Mouse (Mus musculus) olfactory bulb, adult 2 months (tissue): ENCODE results near the gene Cdh11. TPM values are rescaled to one million over a fixed set of nuclear protein-coding genes. Genes with fewer than 3 reads are reported as not detected.
"Not testable (repeated sequence)": the region's sequence is repeated elsewhere in the genome, so short reads cannot be mapped to it uniquely, and the experiment has no call there.

Experiments used
- H3K27ac ChIP-seq: fragments of 200-500 bp; 2 replicates; pipeline ENCODE4 v1.5.1; 2012; ENCODE audit warnings: low read depth, low read length; ENCODE audit not compliant: insufficient read depth
- H3K4me1 ChIP-seq: fragments of 200-500 bp; 2 replicates; pipeline ENCODE4 v1.6.1; 2012; ENCODE audit warnings: low read length; ENCODE audit not compliant: control insufficient read depth, insufficient read depth
- H3K4me3 ChIP-seq: fragments of 200-500 bp; 2 replicates; pipeline ENCODE4 v1.5.1; 2012; ENCODE audit warnings: mild to moderate bottlenecking, low read depth, low read length, moderate library complexity; ENCODE audit not compliant: insufficient read depth
- CTCF ChIP-seq: fragments of 200-500 bp; IDR thresholded peaks from 2 replicates; pipeline ENCODE4 v1.5.1; 2012; ENCODE audit warnings: low read depth, mild to moderate bottlenecking, low read length, moderate library complexity; ENCODE audit not compliant: insufficient read depth
- POLR2A ChIP-seq: fragments of 200-500 bp; IDR thresholded peaks from 2 replicates; pipeline ENCODE4 v1.6.1; 2012; ENCODE audit warnings: mild to moderate bottlenecking, low read depth, low read length, moderate library complexity; ENCODE audit not compliant: insufficient read depth
- WGBS: fragments of 180-500 bp; shearing (Covaris S2); methylation state at CpG from one replicate; pipeline ENCODE4 v1.1.7; 2018; 5-methylcytosine and 5-hydroxymethylcytosine counted together
- polyA plus RNA-seq: library from polyadenylated mRNA; stranded (reverse); fragments of >200 nt; gene quantifications from 2 replicates; pipeline ENCODE4 v1.2.4, GENCODE M21; 2012; ENCODE audit warnings: low replicate concordance; ENCODE audit not compliant: missing spikeins, insufficient read depth, insufficient read length

Gene Cdh11
- polyA plus RNA-seq, 1 experiment = not detected

DNA sequence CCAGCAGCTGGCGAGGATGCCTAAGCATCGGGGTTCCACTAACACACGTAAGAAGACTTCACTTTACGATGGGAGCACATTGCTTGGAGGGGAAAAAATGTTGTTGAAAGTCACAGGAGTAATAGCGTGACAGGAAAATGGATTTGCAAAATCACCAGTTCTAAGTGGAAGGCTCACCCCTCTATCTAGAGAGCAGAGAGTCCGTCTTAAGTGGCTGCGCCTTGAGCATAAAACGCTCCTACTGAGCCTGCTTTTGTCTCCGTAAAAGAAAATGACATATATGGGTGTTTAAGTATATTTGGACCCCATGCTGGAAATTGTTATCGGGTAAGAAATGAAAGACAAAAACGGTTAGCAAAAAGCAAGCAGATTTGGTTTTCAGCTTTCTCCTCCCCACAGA lies 100.4 kb downstream of the Cdh11 start:
- TF ChIP-seq POLR2A = no peak
- TF ChIP-seq CTCF = no peak
- Histone ChIP-seq H3K27ac (no peak overlapping the region), H3K4me3 (peak overlapping the region; percentile 10; the same call in 1 of the 2 replicates), H3K4me1 (no peaks in the 10 kb centered on the region)
- 19% methylated on average over 11 of the region's 11 CpGs for WGBS

DNA sequence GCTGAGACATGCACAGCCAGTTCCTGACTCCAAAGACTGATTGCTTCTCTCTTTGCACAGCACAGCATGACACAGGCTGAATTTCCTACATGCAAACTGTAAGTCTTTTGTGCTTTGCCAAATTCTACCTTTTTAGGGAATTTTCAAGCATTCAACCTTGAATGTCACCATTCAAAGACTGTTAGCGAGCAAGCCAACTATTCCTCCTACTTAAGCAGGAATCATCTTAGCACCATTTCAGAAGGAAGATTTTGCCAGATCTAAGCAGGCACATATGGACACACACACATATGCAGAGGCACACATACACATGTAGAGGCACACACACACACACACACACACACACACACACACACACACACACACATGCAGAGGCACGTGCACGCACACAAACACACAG lies 108.3 kb downstream of the Cdh11 start:
- TF ChIP-seq CTCF (no peak), POLR2A (no peak)
- WGBS = 81% methylated on average over 3 of the region's 3 CpGs
- Histone ChIP-seq H3K4me1 (no peaks in the 10 kb centered on the region), H3K27ac (no peak overlapping the region), H3K4me3 (no peak overlapping the region)

DNA sequence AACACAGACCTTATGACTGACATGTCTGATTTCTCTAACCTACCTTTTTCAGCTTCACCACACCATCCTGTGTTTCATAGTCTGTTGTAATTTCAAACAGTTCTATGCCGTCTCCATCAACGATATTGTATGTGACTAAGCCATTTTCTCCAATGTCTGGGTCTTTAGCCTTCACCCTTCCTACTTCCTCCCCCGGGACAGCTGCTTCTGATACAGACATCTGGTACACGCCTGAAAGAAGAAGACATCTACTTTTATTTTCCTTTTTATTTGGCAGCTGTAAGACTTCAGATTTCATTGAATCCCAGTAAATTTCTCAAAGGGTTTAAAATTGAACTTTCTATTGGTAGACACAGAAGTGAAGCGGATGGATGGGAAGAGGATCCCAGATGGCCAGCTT lies 120.9 kb downstream of the Cdh11 start:
- not testable (repeated sequence) for H3K4me3 ChIP-seq, H3K4me1 ChIP-seq, H3K27ac ChIP-seq
- WGBS = 90% methylated on average over 5 of the region's 5 CpGs

DNA sequence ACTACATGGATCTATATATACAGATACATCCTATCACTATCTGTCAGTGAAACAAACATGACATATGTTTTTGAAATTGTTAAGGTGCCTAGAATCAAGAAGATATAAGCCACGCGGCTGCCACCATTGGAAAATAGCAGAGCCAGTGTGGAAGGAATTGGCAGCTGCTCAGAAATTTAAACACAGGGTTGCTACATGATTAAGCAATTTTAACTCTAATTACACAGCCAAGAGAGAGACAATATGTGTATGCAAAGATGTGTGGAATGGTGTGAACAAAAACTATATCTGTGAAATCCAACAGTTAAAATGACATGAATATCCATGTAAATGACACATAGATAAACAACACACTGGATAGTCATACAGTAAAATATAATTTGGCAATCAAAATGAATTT lies 128.9 kb downstream of the Cdh11 start:
- no peak overlapping the region for H3K27ac ChIP-seq
- no peak for TF ChIP-seq CTCF
- no peak for TF ChIP-seq POLR2A
- H3K4me1 ChIP-seq = no peaks in the 10 kb centered on the region
- WGBS = 69% methylated on average over 2 of the region's 2 CpGs
- H3K4me3 ChIP-seq = no peak overlapping the region

DNA sequence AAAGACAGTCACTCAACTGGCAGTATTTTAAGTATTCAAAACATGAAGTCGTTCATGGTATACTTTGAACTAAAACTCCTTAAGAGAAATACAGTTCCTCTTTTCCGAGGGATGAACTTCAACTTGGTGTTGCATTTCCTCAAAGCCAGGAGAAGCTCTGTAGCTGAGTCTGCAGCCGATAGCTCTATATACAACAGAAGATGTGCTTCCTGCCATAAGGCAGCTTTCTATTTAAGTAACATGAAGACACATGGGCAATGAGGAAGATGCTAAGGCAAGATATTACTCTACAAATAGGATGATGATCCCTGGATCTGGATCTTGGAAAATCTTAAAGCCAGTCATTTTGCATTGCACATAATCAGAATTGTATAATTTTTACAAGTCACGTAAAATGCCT lies 133.5 kb downstream of the Cdh11 start:
- 94% methylated on average over 4 of the region's 4 CpGs for WGBS
- TF ChIP-seq CTCF (no peak), POLR2A (no peak)
- Histone ChIP-seq H3K4me1 (no peaks in the 10 kb centered on the region), H3K4me3 (no peak overlapping the region), H3K27ac (no peak overlapping the region)

DNA sequence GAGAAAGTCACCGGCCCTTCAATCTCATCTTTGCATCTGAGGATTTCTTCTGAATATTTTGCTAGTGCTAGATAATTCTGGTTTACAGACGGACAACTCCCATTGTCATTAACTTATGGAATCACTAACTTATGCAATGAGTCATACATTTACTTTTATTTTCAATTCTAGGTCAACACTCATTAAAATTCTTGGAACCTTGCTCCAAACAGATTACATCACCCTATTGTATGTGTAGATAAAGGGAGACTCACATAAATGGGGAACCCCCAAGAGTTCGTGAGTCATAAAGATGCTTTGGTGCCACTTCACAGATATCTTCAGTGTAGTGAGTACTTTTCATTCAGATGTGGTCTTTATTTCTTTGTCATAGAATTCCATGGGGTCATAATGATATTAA lies 158.3 kb downstream of the Cdh11 start:
- TF ChIP-seq CTCF = no peak
- no peak for TF ChIP-seq POLR2A
- Histone ChIP-seq H3K4me3 (no peak overlapping the region), H3K4me1 (no peaks in the 10 kb centered on the region), H3K27ac (no peak overlapping the region)
- 64% methylated on average over 3 of the region's 3 CpGs for WGBS

DNA sequence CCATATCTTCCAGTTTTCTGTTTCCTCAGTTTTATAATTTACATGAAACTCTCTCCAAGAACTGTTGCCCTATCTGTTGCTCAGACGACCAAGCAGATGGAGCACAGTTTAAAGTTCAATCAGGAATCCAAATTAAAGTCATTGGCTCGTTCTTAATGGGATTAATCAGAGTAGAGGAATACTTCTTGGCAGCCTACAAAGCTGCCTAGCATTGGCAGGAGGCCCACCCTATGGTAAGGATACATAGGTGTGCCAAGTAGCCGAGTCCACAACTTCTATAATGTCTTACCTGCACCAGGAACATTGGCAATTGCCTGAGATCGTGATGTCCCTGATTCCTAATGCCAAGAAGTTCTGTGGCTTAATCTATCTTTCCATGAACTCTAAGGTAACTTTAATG lies 173.3 kb downstream of the Cdh11 start:
- WGBS = 58% methylated on average over 4 of the region's 4 CpGs
- TF ChIP-seq CTCF = no peak
- TF ChIP-seq POLR2A = no peak

DNA sequence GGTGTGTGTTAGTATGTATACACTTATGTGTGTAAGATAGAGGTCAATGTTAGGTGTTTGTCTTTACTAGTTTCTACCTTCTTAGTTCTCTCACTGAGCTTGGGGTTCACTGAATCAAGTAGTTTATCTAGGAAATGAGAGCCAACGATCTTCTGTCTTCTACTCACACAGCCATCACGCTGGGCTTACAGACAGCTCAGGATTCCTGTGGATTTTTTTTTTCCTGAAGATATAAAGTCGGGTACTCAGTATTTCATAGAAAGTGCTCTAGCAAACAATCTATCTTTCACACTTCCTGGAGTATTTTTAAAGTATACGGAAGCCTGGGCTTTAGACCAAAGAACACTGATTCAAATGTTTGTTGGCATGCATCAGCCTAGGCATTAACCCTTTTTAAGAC lies 184.1 kb downstream of the Cdh11 start:
- TF ChIP-seq CTCF = no peak
- TF ChIP-seq POLR2A = no peak
- Histone ChIP-seq H3K4me3 (no peak overlapping the region), H3K27ac (no peak overlapping the region), H3K4me1 (no peaks in the 10 kb centered on the region)
- 57% methylated on average over 4 of the region's 4 CpGs for WGBS

More for the DNA sequence above, 173.3 kb downstream of the Cdh11 start:
- Histone ChIP-seq H3K4me1 (no peaks in the 10 kb centered on the region), H3K4me3 (no peak overlapping the region), H3K27ac (no peak overlapping the region)

DNA sequence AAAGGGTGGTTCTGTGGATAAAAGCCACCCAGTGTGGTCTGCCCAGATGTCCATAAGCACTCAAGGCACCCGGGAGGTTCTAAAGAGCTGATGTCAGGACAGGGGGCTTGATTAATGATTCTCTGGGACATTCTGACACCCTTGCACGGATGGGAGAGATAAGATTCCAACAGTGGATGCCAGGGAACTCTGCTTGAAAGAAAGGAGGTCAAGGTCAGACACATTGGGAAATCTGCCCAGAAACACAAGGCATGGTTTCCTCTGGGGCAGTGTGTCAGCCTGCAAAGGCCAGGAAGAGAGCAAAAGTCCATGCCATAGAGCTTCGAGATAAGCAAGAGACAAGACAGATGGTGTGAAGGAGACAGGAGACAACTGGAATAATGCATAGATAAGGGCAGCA lies 188.9 kb downstream of the Cdh11 start:
- Histone ChIP-seq H3K27ac (no peak overlapping the region), H3K4me3 (no peak overlapping the region), H3K4me1 (no peaks in the 10 kb centered on the region)
- whole genome bisulfite sequencing = 65% methylated on average over 3 of the region's 3 CpGs
- TF ChIP-seq POLR2A (no peak), CTCF (no peak)

DNA sequence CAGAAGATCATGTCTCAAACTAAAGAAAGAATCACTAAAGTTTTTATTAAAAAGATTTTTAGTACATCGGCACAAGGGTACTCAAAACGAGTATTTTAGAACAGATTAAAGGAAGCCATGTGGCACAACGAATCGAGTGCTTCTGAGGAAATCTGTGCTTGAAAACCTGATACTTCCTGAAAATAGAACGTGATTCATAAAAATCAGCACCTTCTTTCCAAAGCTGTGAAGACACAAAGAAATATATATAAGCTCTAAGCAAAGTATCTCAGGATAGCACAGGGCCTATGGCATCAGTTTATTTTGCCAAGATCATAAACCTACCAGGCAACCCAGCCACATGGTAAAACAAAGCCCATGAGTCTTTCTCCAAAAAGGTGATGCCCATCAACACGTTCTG lies 191.5 kb downstream of the Cdh11 start:
- Histone ChIP-seq H3K4me1 (no peaks in the 10 kb centered on the region), H3K4me3 (no peak overlapping the region), H3K27ac (no peak overlapping the region)
- no peak for TF ChIP-seq POLR2A
- TF ChIP-seq CTCF = no peak
- 84% methylated on average over 6 of the region's 6 CpGs for WGBS
